Mouse (Mus musculus) brain, embryonic 14.5 days (tissue): ENCODE results near the gene Rftn1.

Experiments
- CTCF ChIP-seq: fragments of 200-500 bp; IDR thresholded peaks from 2 replicates; pipeline ENCODE4 v1.5.1; 2012; ENCODE audit warnings: inconsistent platforms, mild to moderate bottlenecking, moderate library complexity, borderline replicate concordance; ENCODE audit not compliant: insufficient read depth, insufficient read length; ENCODE audit errors: extremely low read depth
- POLR2A ChIP-seq: fragments of 200-500 bp; IDR thresholded peaks from 2 replicates; pipeline ENCODE4 v1.6.1; 2012; ENCODE audit warnings: mild to moderate bottlenecking, inconsistent platforms, borderline replicate concordance; ENCODE audit not compliant: poor library complexity, insufficient read depth, insufficient read length, severe bottlenecking; ENCODE audit errors: extremely low read depth

DNA sequence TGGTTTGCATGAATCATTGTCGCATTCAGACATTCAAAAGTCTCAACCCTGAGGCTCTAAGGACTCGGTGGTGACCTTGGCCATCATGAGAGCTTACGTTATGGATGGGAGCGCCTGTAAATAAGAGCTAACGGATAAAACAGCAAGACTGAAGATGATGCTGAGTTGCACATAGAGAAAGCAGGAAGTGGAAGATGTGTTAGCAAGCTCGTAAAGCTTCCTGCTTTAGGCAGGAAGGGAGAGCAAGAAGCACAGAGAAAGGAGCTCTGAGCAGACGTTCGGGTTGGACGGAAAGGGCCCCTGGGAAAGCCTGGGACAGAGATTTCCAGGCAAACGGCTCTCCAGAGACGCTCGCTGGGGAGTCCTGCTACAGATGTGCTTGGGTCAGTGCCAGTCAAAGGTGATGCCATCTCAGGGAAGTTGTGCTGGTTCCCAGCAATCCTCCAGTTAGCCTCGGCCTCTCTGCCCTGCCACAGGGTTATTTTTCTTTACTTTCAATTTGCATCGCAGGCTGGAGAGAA, 40.7 kb downstream of the Rftn1 start:
- TF ChIP-seq CTCF, result no peak
- no peak for TF ChIP-seq POLR2A
